Mouse (Mus musculus): ENCODE measurements around the gene Pln.

DNA sequence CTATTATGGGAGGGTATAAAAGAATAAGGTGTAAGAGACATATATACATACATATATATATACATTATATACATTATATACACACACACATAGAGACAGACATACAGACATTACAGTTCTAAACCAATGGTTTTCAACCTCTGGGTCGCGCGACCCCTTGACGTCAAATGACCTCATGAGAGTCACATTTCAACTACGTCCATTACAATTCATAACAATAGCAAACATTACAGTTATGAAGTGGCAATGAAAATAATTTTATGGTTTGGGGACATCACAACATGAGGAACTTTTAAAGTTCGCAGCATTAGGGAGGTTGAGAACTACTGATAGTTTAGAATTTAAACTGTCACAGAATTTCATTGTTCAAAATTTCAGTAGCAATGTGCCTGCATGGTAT is 40.8 kb downstream of the Pln start:
- TF ChIP-seq MAFK (IDR thresholded peaks at IDR 0.05; ENCODE audit: insufficient read depth, low read depth, low read length) (no peak), CHD2 (IDR thresholded peaks at IDR 0.05; ENCODE audit: low read depth, low read length) (no peak), ZNF384 (IDR thresholded peaks at IDR 0.05; ENCODE audit: low read depth, low read length) (no peak)
